In the genomic region with DNA sequence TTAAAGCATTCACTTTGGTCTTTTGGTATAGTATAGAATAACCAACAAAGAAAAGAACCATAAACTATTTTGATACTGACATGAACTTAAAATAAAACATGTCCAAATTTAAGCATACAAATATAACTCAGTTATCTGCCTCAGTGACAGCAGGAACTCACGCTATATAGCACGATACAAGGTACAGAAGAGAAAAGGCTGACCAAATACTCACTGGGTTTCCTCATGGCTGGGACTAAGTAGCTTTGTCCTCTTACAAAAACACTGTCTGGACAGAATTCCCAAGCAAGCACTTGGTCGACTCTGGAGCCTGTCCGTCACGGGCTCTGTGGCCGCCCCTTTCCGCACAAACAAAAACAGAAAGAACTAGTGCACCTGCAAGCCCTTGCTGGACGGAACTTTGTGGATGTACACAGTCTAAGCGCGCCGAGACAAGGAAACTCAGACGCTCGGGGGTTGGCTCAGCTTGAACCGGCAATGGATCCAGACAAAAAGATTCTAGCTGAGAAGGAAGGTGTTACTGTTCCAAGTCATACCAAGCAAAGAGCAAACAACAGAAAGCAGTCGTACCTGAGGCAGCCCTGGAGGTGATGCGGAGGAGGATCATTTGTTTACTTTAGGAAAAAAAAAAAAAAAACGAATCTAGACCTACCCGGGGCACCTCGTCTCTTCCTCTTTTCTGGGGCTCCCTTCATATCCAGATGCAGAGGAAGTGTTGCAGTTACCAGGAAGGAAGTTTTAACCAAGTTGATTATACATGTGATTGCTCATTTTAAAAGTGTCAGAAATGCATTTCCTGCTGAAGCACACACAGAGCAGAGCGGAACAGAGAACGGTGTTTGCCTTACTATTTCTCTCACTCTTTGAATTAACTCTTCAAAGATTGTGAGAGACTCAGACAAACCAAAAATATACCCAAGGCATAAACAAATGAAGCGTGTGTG, we compare ENCODE assay signal across 8 mouse cellular contexts. TPM values are rescaled to one million over a fixed set of nuclear protein-coding genes. Genes with fewer than 3 reads are reported as not detected.
DNase-seq lines count a peak whose midpoint lies in the region; ATAC-seq and TF ChIP-seq lines count a peak whose summit lies in the region.

Gene Pik3cg (minus strand): TSS at position 712 of the 944 bp plus-strand sequence.

- H3K27ac ChIP-seq in heart, embryonic 11.5 days (ENCODE audit: low read depth, low read length) = 0 out of 2 replicates have a peak within 1 kb of the TSS, but pooled peaks have one; percentile 16
- H3K27ac ChIP-seq in liver, adult 2 months (replicated peaks; ENCODE audit: insufficient read depth, low read depth, low read length) = peak within 1 kb of the TSS; percentile 71

- no peak within 1 kb of the TSS for H3K9ac ChIP-seq in heart, embryonic 11.5 days (ENCODE audit: low read depth, low read length)
- peak within 1 kb of the TSS; percentile 58 for H3K9ac ChIP-seq in liver, adult 2 months (ENCODE audit: low read depth, low read length)

- H3K36me3 ChIP-seq in heart, embryonic 11.5 days (ENCODE audit: control insufficient read depth, insufficient read depth, low read length) = no peaks in the 10 kb centered on the region
- no peaks in the 10 kb centered on the region for H3K36me3 ChIP-seq in liver, adult 2 months (ENCODE audit: control insufficient read depth, insufficient read depth, low read length)

- 53% methylated on average over 22 of the region's 22 CpGs for WGBS in heart, embryonic 11.5 days (ENCODE audit: insufficient replicate concordance)
- 33% methylated on average over 22 of the region's 22 CpGs for WGBS in liver, adult 2 months

- TF ChIP-seq POLR2A in liver, adult 2 months (IDR thresholded peaks at IDR 0.05; ENCODE audit: extremely low read depth, insufficient read depth, low read length) = no peak

- no peaks in the 10 kb centered on the region for H3K4me1 ChIP-seq in heart, embryonic 11.5 days (ENCODE audit: control insufficient read depth, insufficient read depth, low read length)
- no peaks in the 10 kb centered on the region for H3K4me1 ChIP-seq in liver, adult 2 months (ENCODE audit: control insufficient read depth, insufficient read depth, low read length)

- peak; percentile 12 for DNase-seq in adrenal gland, postnatal 14 days
- no peak for DNase-seq in adrenal gland, postnatal 36 days
- peak; percentile 14 to 21 for DNase-seq in CD8-positive naive resting alpha-beta T cell, adult 2 months (ENCODE audit: low read depth in 2 of 2, low spot score in 2 of 2)
- DNase-seq in liver, adult 2 months (ENCODE audit: extremely low read depth, low read depth, low spot score) = peak; percentile 41
- DNase-seq in skeletal muscle tissue, adult 2 months (ENCODE audit: low read depth, low spot score) = peak; percentile 26
- DNase-seq in testis, postnatal 10 days (ENCODE audit: low spot score) = no peak
- no peak for DNase-seq in adrenal gland, adult 18-20 months (ENCODE audit: low spot score in 2 of 2)

- H3K79me2 ChIP-seq in liver, adult 2 months (ENCODE audit: control insufficient read depth, insufficient read depth, low read length) = no peaks in the 10 kb centered on the region

- no peaks in the 10 kb centered on the region for H3K9me3 ChIP-seq in heart, embryonic 11.5 days (replicated peaks; ENCODE audit: control insufficient read depth, low read length)

- peak within 1 kb of the TSS; percentile 12; the same call in 1 of the 2 replicates for H3K4me3 ChIP-seq in heart, embryonic 11.5 days (ENCODE audit: low read depth, low read length)
- peak within 1 kb of the TSS; percentile 56 for H3K4me3 ChIP-seq in liver, adult 2 months (ENCODE audit: insufficient read depth, low read depth, low read length)

- ATAC-seq in heart, embryonic 11.5 days (replicated peaks; ENCODE audit: insufficient number of reproducible peaks, low FRiP score, low TSS enrichment) = no peak

- H3K4me2 ChIP-seq in heart, embryonic 11.5 days = peak within 1 kb of the TSS; percentile 46

- TF ChIP-seq CTCF in liver, adult 2 months (IDR thresholded peaks at IDR 0.05; ENCODE audit: low read depth, low read length) = no peak

- H3K27me3 ChIP-seq in heart, embryonic 11.5 days (ENCODE audit: control insufficient read depth, insufficient read depth, low read length) = no peaks in the 10 kb centered on the region
- no peaks in the 10 kb centered on the region for H3K27me3 ChIP-seq in liver, adult 2 months (ENCODE audit: control insufficient read depth, insufficient read depth, low read length)

RNA-seq across cellular contexts. Expression of gene Pik3cg, which starts in this region (rescaled TPM):
- 1.9 and 6.2 TPM in 2 replicates for total RNA-seq in adrenal gland, postnatal 14 days (2021)
- total RNA-seq in adrenal gland, postnatal 36 days (2021) = 1 to 10 TPM; 1.8 to 2.2 TPM
- polyA plus RNA-seq in heart, embryonic 11.5 days (2014; fragmentation: Nextera tagmentation; extraction: Ambion mirVana) = 1.1 and 1.5 TPM in 2 replicates
- 1.2 and 1.3 TPM in 2 replicates for total RNA-seq in liver, adult 2 months (2014; rRNA removed)
- polyA plus RNA-seq in liver, adult 2 months (2012; rRNA removed) = 0.12 and 0.40 TPM in 2 replicates
- 1 to 10 TPM; 1.5 to 2.2 TPM for total RNA-seq in adrenal gland, adult 18-20 months (2021)

Comparison
In these comparisons a context has a peak if more than half of its experiments do, and no peak if none do; other contexts are left out.
1. DNase-seq: peak in adrenal gland, postnatal 14 days (single experiment), CD8-positive naive resting alpha-beta T cell, adult 2 months (2 of 2), liver, adult 2 months (single experiment) and skeletal muscle tissue, adult 2 months (single experiment); none in adrenal gland, postnatal 36 days (0 of 2), testis, postnatal 10 days (single experiment) and adrenal gland, adult 18-20 months (0 of 2).